Mouse (Mus musculus) WW6 (cell line): Measurements from ENCODE around the gene Ltbp1.

Source experiments
- DNase-seq: peaks from one replicate; pipeline ENCODE4 v3.0.0-alpha.2; 2013; ENCODE audit warnings: low read depth, low spot score

Ltbp1 gene

DNA sequence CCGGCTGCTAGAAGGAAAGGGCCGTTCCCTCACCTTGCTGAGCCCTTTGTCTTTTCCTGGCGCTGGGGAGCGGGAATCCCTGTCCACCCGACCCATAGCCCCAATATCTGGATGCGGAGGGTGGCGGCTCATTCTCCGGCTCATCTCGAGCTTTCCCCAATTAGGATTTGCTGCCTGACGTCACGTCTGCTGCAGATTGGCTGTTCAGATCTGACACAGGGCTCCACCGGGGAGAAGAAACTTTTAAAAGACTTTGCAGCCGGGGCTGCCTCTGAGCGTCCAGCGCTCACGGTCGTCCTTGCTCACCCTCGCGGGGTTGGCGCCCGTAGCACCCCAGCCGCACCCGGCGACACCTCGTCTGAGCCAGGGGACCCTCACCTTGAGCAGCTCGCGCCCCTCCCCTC is at the start of gene Ltbp1:
TSS of gene Ltbp1 (plus strand) at position 288 of the 404 bp plus-strand sequence.
- DNase-seq: no peak

DNA sequence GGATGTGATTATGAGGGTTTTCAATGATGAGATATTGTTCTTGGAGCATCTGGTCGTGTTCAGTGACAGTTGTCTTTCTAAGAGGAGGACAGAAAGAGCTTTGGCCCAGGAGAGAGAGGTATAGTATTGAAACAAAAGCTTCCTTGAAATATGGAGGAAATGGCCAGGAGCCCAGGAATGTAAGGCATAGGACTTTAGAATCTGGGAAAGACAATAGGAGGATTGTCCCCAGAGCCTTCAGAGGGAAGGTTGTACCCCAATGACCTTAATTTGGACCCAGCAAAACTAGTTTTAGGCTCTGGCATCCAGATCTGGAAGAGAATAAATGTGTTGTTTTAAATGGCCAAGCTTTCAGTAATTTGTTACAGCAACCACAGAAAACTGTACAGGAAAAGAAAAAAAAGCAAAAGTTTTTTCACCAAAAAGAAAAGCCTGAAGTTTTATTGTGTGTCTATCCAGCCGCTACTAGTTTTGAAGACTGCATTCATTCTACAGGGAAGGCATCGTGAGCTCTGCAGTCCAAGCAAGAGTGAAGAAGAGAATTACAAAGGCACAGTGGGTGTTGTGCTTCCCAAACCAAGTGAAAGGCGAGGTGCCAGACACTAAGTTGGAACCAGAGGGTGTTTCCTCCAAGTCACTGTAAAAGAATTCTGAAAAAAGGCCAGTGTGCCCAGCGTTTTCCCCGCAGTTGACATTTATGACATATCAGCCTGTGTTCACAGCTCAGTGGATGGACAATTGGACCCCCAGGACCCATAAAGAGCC is 45.7 kb upstream of the Ltbp1 start:
- no peak for DNase-seq

DNA sequence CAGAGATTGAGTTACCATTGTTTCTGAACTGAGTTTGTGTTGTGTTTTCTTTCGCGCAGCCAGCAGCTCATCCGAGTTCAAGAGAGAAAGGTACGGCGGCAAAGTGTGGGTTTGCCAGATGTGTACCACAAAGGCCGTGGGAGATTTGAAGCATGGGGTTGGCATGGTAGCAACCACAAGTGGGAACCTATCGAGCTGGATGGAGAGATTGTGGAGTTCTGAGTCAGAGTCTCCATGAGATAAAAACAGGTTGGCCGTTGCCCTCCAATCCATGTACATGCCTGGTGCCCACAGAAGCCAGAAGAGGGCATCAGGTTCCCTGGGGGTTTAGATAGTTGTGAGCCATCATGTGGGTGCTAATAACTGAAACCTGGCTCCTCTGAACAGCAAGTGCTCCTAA is 42.1 kb upstream of the Ltbp1 start:
- no peak for DNase-seq

DNA sequence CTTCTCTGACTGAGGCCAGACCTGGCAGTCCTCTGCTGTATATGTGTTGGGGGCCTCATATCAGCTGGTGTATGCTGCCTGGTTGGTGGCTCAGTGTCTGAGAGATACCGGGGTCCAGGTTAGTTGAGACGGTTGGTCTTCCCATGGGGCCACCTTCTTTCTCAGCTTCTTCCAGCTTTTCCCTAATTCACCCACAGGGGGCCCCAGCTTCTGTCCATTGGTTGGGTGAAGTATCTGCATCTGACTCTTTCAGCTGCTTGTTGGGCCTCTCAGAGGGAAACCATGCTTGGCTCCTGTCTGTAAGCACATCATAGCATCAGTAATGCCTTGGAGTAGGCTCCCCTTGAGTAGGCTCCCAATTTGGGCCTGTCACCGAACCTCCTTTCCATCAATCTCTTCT is 41.5 kb upstream of the Ltbp1 start:
- DNase-seq: no peak

DNA sequence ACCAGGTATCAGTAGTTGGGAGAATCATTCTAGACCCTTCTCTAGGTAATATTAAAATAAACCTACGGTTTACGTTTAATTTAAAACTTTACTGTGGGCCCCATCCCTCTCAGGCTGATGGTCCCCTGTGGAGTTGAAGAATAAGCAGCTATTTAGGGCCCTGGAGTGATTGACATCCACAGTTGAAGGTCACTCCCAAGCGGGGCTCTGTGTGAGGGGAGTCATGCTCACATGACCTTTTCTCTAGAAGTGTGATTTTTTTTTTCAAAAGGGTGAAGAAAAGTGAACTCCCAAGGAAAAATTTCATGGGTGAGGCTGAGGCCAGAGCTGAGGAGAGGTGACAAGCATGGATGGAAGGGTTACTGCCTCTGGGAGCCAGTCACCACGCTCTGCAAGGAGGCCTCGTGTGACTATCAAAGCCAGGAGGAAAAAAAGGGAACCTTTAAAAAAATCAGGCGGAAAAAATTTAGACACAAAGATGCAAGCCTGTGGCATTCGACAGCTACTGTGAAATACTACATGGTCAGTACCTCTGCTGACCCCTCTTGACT is 38.0 kb upstream of the Ltbp1 start:
- DNase-seq: no peak

DNA sequence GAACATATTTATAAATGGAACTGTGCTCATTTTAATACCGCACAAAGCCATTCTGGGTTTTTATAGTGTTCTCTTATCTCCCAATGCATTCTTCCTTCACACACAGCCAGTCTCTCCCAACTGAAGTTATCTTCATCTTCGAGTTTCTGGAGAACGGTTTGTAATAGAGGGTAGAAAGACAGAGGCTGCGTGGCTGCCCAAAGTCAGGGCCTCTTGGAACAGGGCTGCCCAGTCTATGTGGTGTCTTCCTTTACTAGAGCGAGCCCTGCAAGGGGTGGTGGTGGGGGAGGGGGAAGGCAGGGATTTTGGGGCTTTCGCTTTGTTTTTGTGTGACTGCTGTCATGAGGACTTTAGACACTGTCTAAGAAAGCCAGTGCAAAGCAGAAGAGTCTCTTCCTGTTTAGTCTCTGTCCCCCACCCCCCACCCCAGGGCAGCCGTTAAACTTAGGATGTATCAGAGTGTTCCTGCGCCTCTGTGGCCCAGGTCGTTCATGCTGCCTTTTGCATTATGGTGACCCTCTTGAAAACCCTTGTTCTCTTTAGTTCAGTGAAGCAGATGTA is 37.1 kb upstream of the Ltbp1 start:
- no peak for DNase-seq

GRCm38 (mm10) chr17:74968738-74969271 is 36.6 kb upstream of the Ltbp1 start:
- DNase-seq: no peak

GRCm38 (mm10) chr17:74975192-74975591 is 30.2 kb upstream of the Ltbp1 start:
- DNase-seq: no peak

- no peak for DNase-seq
These were observed 29.0 kb upstream of the Ltbp1 start for GRCm38 (mm10) chr17:74976167-74976985.

DNA sequence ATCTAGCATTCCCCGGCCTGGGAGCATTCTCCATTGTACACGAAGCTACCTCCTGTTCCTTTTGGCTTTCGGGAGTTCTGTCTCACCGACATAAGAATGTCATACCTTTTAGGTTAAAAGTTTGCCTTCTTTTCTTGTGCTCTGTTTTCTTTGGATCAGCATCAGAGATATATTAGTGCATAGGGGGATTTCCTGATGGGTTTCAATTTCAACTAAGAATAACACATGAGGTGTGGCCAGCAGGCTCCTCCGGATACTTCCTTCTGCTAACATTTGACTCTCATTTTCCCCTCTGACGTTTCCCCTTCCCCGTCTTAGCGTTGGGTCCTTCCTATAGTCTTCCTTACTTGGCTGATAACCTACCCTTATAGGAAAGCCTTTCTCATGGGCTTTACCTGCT is 25.6 kb upstream of the Ltbp1 start:
- DNase-seq: no peak

- DNase-seq: no peak
These were observed 23.7 kb upstream of the Ltbp1 start for GRCm38 (mm10) chr17:74981703-74982102.

- DNase-seq: no peak
These were observed 22.5 kb upstream of the Ltbp1 start for GRCm38 (mm10) chr17:74982880-74983279.

DNA sequence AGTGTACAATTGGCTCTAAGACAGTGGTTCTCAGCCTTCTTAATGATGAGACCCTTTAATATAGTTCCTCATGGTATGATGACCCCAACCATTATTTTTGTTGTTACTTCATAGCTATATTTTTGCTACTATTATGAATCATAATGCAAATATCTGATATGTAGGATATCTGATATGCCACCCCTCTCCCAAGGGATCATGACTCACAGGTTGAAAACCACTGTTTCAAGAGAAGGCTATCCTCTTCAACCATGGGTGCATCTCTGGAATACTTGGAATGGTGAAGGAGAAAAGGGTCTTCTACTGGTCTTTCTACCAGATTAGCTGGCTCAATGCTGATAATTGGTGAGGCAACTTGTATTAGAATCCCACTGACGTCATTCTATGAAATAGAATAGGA is 21.3 kb upstream of the Ltbp1 start:
- no peak for DNase-seq

GRCm38 (mm10) chr17:74984681-74985080 is 20.7 kb upstream of the Ltbp1 start:
- DNase-seq: no peak

DNA sequence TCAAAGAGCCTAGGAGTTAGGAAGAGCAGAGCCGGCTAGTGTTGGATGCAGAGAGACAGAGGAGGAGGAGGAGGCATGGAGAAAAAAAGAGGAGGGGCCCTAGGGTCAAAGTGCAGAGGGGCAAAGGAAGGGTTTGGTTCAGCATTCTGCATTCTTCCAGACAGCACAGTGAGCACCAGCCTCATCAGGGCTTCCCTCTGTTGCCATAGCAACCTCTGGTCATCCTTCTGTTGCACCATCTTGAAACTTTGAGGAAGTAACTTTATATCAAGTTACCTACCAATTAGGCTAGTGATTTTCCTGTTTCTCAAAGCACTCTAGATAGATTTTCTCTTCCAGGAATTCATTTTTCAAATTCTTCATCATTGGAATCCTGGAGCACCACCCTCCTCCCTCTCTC is 18.3 kb upstream of the Ltbp1 start:
- no peak for DNase-seq

DNA sequence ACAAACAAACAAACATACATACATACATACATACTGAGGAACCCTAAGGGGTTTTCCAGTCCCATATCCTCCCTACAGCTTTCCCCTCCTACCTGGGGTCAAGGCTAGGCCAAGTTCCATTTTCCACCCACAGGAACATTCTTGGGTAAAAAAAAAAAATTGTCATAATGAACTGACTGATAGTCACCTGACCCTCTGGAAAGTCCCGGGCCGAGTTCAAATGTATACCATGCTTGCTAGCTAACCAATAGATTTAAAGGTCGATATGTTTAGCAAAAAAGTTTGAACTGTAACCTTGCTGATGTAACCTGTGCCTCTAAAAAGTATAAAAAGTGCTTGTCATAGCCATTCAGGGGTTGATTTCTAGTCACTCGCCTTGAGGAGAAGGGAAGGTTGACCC is 15.7 kb upstream of the Ltbp1 start:
- no peak for DNase-seq

DNA sequence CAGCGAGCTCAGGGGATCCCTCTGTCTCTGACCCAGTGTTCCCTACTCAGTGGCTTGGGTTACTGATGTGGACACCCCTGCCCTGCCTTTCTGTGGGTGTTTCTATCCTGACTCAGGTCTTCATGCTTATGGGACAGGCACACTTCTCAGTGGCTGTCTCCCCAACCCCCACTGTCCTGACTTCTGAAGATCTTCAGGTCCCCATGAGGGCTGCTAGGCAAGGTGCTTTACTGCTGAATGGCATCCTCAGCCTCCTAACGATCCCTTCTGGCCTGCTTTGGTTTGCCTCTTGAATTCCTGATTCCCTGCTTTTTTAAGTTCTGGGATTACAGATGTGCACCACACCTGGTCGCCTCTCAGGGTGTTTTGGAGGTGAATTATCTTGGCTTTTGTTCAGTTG is 14.8 kb upstream of the Ltbp1 start:
- DNase-seq: no peak

GRCm38 (mm10) chr17:74993726-74994581 is 11.4 kb upstream of the Ltbp1 start:
- DNase-seq: no peak

- no peak for DNase-seq
These were observed 10.8 kb upstream of the Ltbp1 start for GRCm38 (mm10) chr17:74994582-74994893.

GRCm38 (mm10) chr17:74995266-74995665 is 10.1 kb upstream of the Ltbp1 start:
- DNase-seq: no peak

GRCm38 (mm10) chr17:75000066-75000465 is 5.3 kb upstream of the Ltbp1 start:
- no peak for DNase-seq
